Mouse (Mus musculus): ENCODE results near the gene Vmn2r22. TPM values are rescaled to one million over a fixed set of nuclear protein-coding genes. Genes with fewer than 3 reads are reported as not detected.
"Not testable (repeated sequence)": the region's sequence is repeated elsewhere in the genome, so short reads cannot be mapped to it uniquely, and the experiment has no call there.

Vmn2r22 gene
- total and polyA plus RNA-seq, 2 experiments from 2014 or later = not detected

DNA sequence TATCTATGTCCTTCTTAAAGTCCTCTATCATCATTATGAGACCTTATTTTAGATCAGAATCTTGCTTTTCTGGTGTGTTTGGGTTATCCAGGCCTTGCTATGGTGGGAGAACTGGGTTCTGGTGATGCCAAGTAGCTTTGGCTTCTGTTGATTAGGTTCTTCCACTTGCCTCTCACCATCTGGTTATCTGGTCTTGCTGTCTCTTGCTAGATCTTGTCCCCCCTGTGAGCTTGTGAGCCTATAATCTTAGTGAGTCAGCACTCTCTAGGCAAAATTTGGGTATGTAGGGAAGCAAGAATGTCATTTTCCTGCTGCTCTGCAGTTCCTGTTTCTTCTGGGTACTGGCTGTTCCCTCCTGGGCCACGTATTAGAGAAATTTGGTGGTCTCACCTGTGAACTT, 66.5 kb downstream of the Vmn2r22 start:
- H3K36me3 ChIP-seq (replicated peaks; ENCODE audit: control insufficient read depth, insufficient read depth, low read length); H3K4me3 ChIP-seq (ENCODE audit: low read depth, low read length); H3K4me2 ChIP-seq (ENCODE audit: low read depth, low read length); H3K9ac ChIP-seq (replicated peaks; ENCODE audit: low read depth, low read length); ATAC-seq (ENCODE audit: insufficient read depth, low read depth); H3K9me3 ChIP-seq (replicated peaks; ENCODE audit: control insufficient read depth, low read length); H3K27me3 ChIP-seq (ENCODE audit: control insufficient read depth, insufficient read depth, low read length); DNase-seq (ENCODE audit: low spot score); H3K4me1 ChIP-seq (ENCODE audit: control insufficient read depth, insufficient read depth); H3K27ac ChIP-seq (ENCODE audit: low read depth): not testable (repeated sequence)
- no CpG with 5 or more reads among the region's 1 CpGs for WGBS

DNA sequence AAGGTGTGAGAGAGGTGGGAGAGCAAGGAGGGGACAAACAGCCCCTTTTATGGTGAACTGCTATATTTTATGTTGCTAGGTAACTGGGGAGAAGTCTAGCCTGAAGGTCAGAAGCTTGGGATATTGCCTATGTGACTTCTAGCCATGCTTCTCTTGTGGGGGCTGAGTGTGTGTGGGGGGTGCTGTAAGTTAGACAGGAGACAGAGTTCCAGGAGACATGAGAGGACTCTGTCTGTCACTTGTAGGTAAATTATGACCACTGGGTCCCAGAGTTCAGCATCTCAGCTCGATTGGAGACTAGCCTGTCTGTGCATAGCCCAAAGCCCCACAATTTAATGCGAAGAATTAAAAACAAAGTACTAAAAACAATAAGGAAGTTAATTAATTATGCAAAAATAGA, 75.8 kb downstream of the Vmn2r22 start:
- DNase-seq (ENCODE audit: low spot score); H3K27ac ChIP-seq (ENCODE audit: low read depth); H3K4me2 ChIP-seq (ENCODE audit: low read depth, low read length); ATAC-seq (ENCODE audit: insufficient read depth, low read depth); H3K27me3 ChIP-seq (ENCODE audit: control insufficient read depth, insufficient read depth, low read length); H3K4me3 ChIP-seq (ENCODE audit: low read depth, low read length); H3K4me1 ChIP-seq (ENCODE audit: control insufficient read depth, insufficient read depth); H3K36me3 ChIP-seq (replicated peaks; ENCODE audit: control insufficient read depth, insufficient read depth, low read length); H3K9me3 ChIP-seq (replicated peaks; ENCODE audit: control insufficient read depth, low read length); H3K9ac ChIP-seq (replicated peaks; ENCODE audit: low read depth, low read length): not testable (repeated sequence)
- no CpG with 5 or more reads among the region's 2 CpGs for WGBS

Other genes starting within 250 kb of the Vmn2r22 start
- not detected in 2 replicates for gene Vmn2r20, start 232.6 kb downstream of the Vmn2r22 start, total RNA-seq (2014; rRNA removed; ENCODE audit: low replicate concordance)
- not detected in 2 replicates for gene Vmn2r20, start 232.6 kb downstream of the Vmn2r22 start, polyA plus RNA-seq (2015; fragmentation: Nextera tagmentation; extraction: Ambion mirVana)
- not detected in 2 replicates for gene Vmn2r21, start 117.3 kb downstream of the Vmn2r22 start, total RNA-seq (2014; rRNA removed; ENCODE audit: low replicate concordance)
- not detected in 2 replicates for gene Vmn2r21, start 117.3 kb downstream of the Vmn2r22 start, polyA plus RNA-seq (2015; fragmentation: Nextera tagmentation; extraction: Ambion mirVana)
- not detected in 2 replicates for gene Vmn2r23, start 51.9 kb upstream of the Vmn2r22 start, total RNA-seq (2014; rRNA removed; ENCODE audit: low replicate concordance)
- not detected in 2 replicates for gene Vmn2r23, start 51.9 kb upstream of the Vmn2r22 start, polyA plus RNA-seq (2015; fragmentation: Nextera tagmentation; extraction: Ambion mirVana)
- not detected in 2 replicates for gene Vmn2r24, start 128.2 kb upstream of the Vmn2r22 start, total RNA-seq (2014; rRNA removed; ENCODE audit: low replicate concordance)
- not detected in 2 replicates for gene Vmn2r24, start 128.2 kb upstream of the Vmn2r22 start, polyA plus RNA-seq (2015; fragmentation: Nextera tagmentation; extraction: Ambion mirVana)
- gene Vmn2r25, start 202.7 kb upstream of the Vmn2r22 start, total RNA-seq (2014; rRNA removed; ENCODE audit: low replicate concordance) = not detected in 2 replicates
- gene Vmn2r25, start 202.7 kb upstream of the Vmn2r22 start, polyA plus RNA-seq (2015; fragmentation: Nextera tagmentation; extraction: Ambion mirVana) = not detected in 2 replicates

All from heart, postnatal 0 days (tissue).